Mouse (Mus musculus) cerebellum, adult (tissue): Measurements from ENCODE around the gene Zfp217.

Experiments
- ATAC-seq: cut with Nextera tagmentation; 2 replicates; pipeline ENCODE4 v1.9.2; 2017; ENCODE audit warnings: mild to moderate bottlenecking, moderate library complexity, mixed read lengths; ENCODE audit not compliant: insufficient number of reproducible peaks, low FRiP score, low TSS enrichment

Gene Zfp217

GRCm38 (mm10) chr2:170159795-170160568, 12.1 kb upstream of the Zfp217 start:
- ATAC-seq, result no peak

GRCm38 (mm10) chr2:170158987-170159386, 11.1 kb upstream of the Zfp217 start:
- no peak for ATAC-seq

- ATAC-seq, result no peak
Measured at GRCm38 (mm10) chr2:170158251-170158650, 10.3 kb upstream of the Zfp217 start.

- ATAC-seq, result no peak
Measured at GRCm38 (mm10) chr2:170157280-170158200, 9.6 kb upstream of the Zfp217 start.

- ATAC-seq, result peak; percentile 33; the same call in 1 of the 2 replicates
Measured at GRCm38 (mm10) chr2:170155089-170155740, 7.3 kb upstream of the Zfp217 start.

- ATAC-seq, result no peak
Measured at GRCm38 (mm10) chr2:170154738-170155088, 6.8 kb upstream of the Zfp217 start.

- ATAC-seq, result no peak
Measured at GRCm38 (mm10) chr2:170154301-170154721, 6.4 kb upstream of the Zfp217 start.

GRCm38 (mm10) chr2:170153421-170154271, 5.7 kb upstream of the Zfp217 start:
- no peak for ATAC-seq

GRCm38 (mm10) chr2:170152856-170153255, 5.0 kb upstream of the Zfp217 start:
- no peak for ATAC-seq

- no peak for ATAC-seq
Measured at GRCm38 (mm10) chr2:170152036-170152686, 4.3 kb upstream of the Zfp217 start.

- no peak for ATAC-seq
Measured at GRCm38 (mm10) chr2:170151470-170151869, 3.6 kb upstream of the Zfp217 start.

GRCm38 (mm10) chr2:170148828-170149227, 925 bp upstream of the Zfp217 start:
- ATAC-seq, result no peak

- no peak for ATAC-seq
Measured at GRCm38 (mm10) chr2:170147170-170147569, 733 bp downstream of the Zfp217 start.

- no peak for ATAC-seq
Measured at GRCm38 (mm10) chr2:170144343-170144742, 3.6 kb downstream of the Zfp217 start.

GRCm38 (mm10) chr2:170143861-170144260, 4.0 kb downstream of the Zfp217 start:
- no peak for ATAC-seq

GRCm38 (mm10) chr2:170142542-170142941, 5.4 kb downstream of the Zfp217 start:
- no peak for ATAC-seq

- no peak for ATAC-seq
Measured at GRCm38 (mm10) chr2:170141481-170141880, 6.4 kb downstream of the Zfp217 start.

GRCm38 (mm10) chr2:170139411-170140046, 8.4 kb downstream of the Zfp217 start:
- ATAC-seq, result no peak

- ATAC-seq, result no peak
Measured at GRCm38 (mm10) chr2:170136928-170137327, 11.0 kb downstream of the Zfp217 start.
